Mouse (Mus musculus) bone marrow, adult 2 months (tissue): Measurements from ENCODE around the gene Npc1l1. TPM values are rescaled to one million over a fixed set of nuclear protein-coding genes. Genes with fewer than 3 reads are reported as not detected.

Source experiments
- H3K27ac ChIP-seq: fragments of 200-500 bp; 2 replicates; pipeline ENCODE4 v1.5.1; 2012; ENCODE audit warnings: low read depth, mild to moderate bottlenecking, control low read depth, inconsistent platforms, low read length; ENCODE audit not compliant: control insufficient read depth, poor library complexity, insufficient read depth
- H3K4me1 ChIP-seq: fragments of 200-500 bp; 2 replicates; pipeline ENCODE4 v1.6.1; 2011; ENCODE audit warnings: low read length; ENCODE audit not compliant: control insufficient read depth, insufficient read depth
- H3K4me3 ChIP-seq: fragments of 200-500 bp; replicated peaks from 2 replicates; pipeline ENCODE3; 2011; ENCODE audit warnings: mild to moderate bottlenecking, low read depth, low read length, control low read depth; ENCODE audit not compliant: control insufficient read depth
- CTCF ChIP-seq: fragments of 200-500 bp; IDR thresholded peaks from 2 replicates; pipeline ENCODE4 v1.5.1; 2011; ENCODE audit warnings: low read length, control low read depth; ENCODE audit not compliant: control insufficient read depth, insufficient read depth
- POLR2A ChIP-seq: fragments of 200-500 bp; IDR thresholded peaks from 2 replicates; pipeline ENCODE4 v1.6.1; 2011; ENCODE audit warnings: low read depth, mild to moderate bottlenecking, control low read depth, low read length, borderline replicate concordance; ENCODE audit not compliant: control insufficient read depth
- WGBS: fragments of 180-500 bp; shearing (Covaris S2); methylation state at CpG from one replicate; pipeline ENCODE4 v1.1.7; 2018; 5-methylcytosine and 5-hydroxymethylcytosine counted together
- polyA plus RNA-seq: library from polyadenylated mRNA; stranded (reverse); fragments of >200 nt; gene quantifications from 2 replicates; pipeline ENCODE4 v1.2.4, GENCODE M21; 2011; ENCODE audit warnings: low replicate concordance; ENCODE audit not compliant: missing spikeins, insufficient read depth, insufficient read length

Gene Npc1l1
- polyA plus RNA-seq, 1 experiment, result not detected

DNA sequence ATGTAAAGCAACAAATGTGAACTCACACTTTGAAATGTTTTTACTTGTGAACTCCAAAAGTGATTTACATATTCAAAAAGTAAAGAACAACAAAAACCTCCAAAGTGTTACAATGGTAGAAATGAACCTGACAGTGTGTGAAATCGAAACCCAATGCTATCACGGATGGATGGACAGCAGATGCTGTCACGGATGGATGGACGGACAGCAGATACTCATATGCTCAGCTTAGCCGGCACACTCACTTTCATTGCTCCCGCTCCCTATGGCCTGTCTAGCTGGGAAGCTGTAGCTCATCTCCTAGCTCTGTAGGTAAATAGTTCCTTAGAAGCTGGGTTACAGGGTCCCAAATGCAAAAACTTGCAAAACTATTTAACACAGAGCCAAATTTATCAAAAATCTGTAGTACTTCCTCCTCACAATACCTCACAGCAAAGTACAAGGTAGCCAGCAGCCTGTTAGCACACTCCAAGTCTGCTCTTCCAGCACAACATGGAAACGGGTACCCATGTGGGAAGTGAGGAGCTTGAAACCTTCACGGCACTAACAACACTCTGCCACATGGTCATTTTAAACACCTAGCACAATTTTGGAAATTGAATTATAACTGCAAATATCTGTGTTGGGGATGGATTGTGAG is 52.0 kb downstream of the Npc1l1 start:
- Histone ChIP-seq H3K4me1 (peaks cover 10% of the 10 kb centered on the region), H3K27ac (no peak overlapping the region; the same call in 1 of the 2 replicates), H3K4me3 (no peak overlapping the region)
- WGBS, result 70% methylated on average over 8 of the region's 8 CpGs
- TF ChIP-seq POLR2A (no peak), CTCF (no peak)

GRCm38 (mm10) chr11:6175506-6175905 is 54.4 kb downstream of the Npc1l1 start:
- Histone ChIP-seq H3K4me1 (peaks cover 10% of the 10 kb centered on the region), H3K4me3 (no peak overlapping the region), H3K27ac (no peak overlapping the region)
- 44% methylated on average over 1 of the region's 1 CpGs for WGBS
- no peak for TF ChIP-seq CTCF
- no peak for TF ChIP-seq POLR2A

DNA sequence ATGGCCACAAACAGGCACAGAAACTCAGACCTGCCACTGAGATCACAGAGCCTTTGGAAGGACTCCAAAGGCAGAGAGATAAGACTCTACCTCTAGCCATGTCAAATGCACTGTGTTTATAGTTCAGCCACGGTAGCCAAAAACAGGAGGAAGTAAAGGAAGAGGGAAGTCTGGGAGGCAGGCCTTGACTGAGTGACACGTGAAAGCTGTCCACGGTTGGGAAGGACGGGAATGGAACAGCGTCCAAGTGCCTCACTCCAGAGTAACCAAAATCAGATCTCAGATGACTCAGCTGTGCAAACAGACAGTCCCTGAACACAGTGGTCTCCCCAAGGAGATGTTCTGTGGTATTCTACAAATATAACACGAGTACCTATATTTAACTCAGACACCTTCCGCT is 55.2 kb downstream of the Npc1l1 start:
- H3K4me1 ChIP-seq, result peaks cover 10% of the 10 kb centered on the region
- no peak overlapping the region for H3K27ac ChIP-seq
- 19% methylated on average over 7 of the region's 7 CpGs for WGBS

GRCm38 (mm10) chr11:6169041-6169663 is 60.8 kb downstream of the Npc1l1 start:
- TF ChIP-seq CTCF (no peak), POLR2A (no peak)
- no peaks in the 10 kb centered on the region; the same call in 1 of the 2 replicates for H3K4me1 ChIP-seq
- no peak overlapping the region for H3K4me3 ChIP-seq
- 23% methylated on average over 2 of the region's 2 CpGs for WGBS
- H3K27ac ChIP-seq, result no peak overlapping the region

More for the DNA sequence above, 55.2 kb downstream of the Npc1l1 start:
- TF ChIP-seq CTCF, result no peak
- no peak for TF ChIP-seq POLR2A
- H3K4me3 ChIP-seq, result no peak overlapping the region

- Histone ChIP-seq H3K4me1 (no peaks in the 10 kb centered on the region; the same call in 1 of the 2 replicates), H3K27ac (no peak overlapping the region)
- WGBS, result 91% methylated on average over 12 of the region's 12 CpGs
Observed at GRCm38 (mm10) chr11:6166351-6166750, 63.6 kb downstream of the Npc1l1 start.

GRCm38 (mm10) chr11:6165391-6166081 is 64.4 kb downstream of the Npc1l1 start:
- Histone ChIP-seq H3K4me3 (no peak overlapping the region), H3K27ac (no peak overlapping the region), H3K4me1 (no peaks in the 10 kb centered on the region; the same call in 1 of the 2 replicates)
- WGBS, result 82% methylated on average over 7 of the region's 7 CpGs
- TF ChIP-seq CTCF (no peak), POLR2A (no peak)

More at GRCm38 (mm10) chr11:6166351-6166750, 63.6 kb downstream of the Npc1l1 start:
- no peak overlapping the region for H3K4me3 ChIP-seq
- no peak for TF ChIP-seq POLR2A
- no peak for TF ChIP-seq CTCF

DNA sequence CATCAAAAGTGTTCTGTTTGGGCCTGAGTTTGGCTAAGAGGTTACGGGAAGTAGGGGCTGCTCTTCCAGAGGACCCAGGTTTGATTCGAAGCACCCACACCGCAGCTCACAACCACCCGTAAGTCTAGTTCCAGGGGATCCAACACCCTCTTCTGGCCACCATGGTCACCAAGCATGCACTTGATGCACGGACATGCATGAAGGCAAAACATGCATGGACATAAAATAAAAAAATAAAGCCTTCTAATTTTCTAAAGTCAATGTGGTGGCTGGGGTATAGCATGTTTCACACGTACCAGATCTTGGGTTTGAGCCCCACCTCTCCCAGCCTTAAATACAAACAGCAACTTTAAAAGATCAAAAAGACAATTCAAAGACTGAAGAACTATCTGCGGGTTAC is 65.2 kb downstream of the Npc1l1 start:
- Histone ChIP-seq H3K4me1 (no peaks in the 10 kb centered on the region; the same call in 1 of the 2 replicates), H3K27ac (no peak overlapping the region), H3K4me3 (no peak overlapping the region)
- no peak for TF ChIP-seq CTCF
- 90% methylated on average over 7 of the region's 7 CpGs for WGBS

DNA sequence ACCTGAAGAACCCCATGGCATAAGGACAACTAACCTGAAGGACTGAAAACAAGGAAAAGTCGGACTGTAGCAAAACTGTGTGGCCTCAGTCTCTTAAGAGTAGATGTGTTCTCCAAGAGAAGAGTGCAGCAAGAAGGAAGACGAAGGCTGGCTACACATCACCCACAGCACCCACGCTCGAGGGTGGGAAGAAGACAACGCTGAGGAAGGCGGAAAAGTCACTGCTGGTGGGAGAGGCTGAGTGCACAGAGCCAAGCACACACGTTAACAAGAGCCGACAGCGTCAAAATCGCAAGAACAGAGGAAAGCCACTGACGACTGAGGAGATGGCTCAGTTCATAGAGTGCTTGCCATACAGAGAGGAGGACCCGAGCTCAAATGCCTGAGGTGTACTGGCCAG is 66.2 kb downstream of the Npc1l1 start:
- 89% methylated on average over 12 of the region's 12 CpGs for WGBS
- H3K4me1 ChIP-seq, result no peaks in the 10 kb centered on the region; the same call in 1 of the 2 replicates
- TF ChIP-seq CTCF, result no peak
- TF ChIP-seq POLR2A, result no peak
- no peak overlapping the region for H3K4me3 ChIP-seq
- H3K27ac ChIP-seq, result no peak overlapping the region
